Comparison of ENCODE assay signal across 9 mouse cellular contexts in genomic region chr10:61453171-61453570, GRCm38 (mm10). TPM values are rescaled to one million over a fixed set of nuclear protein-coding genes. Genes with fewer than 3 reads are reported as not detected.
DNase-seq lines count a peak whose midpoint lies in the region; ATAC-seq and TF ChIP-seq lines count a peak whose summit lies in the region.
"Not testable (repeated sequence)": the region's sequence is repeated elsewhere in the genome, so short reads cannot be mapped to it uniquely, and the experiment has no call there.
"Had no signal": no experiment of that assay in that cellular context is flagged by ENCODE, and none has a peak within 500 bp of the region (broad histone marks: within the 10 kb centered on the region; RNA-seq: fewer than 3 reads in every experiment).

No protein-coding gene starts in this region.

- H3K4me2 ChIP-seq in forebrain, embryonic 14.5 days (ENCODE audit: low read length); liver, postnatal 0 days (ENCODE audit: low read depth, low read length); stomach, embryonic 14.5 days (replicated peaks; ENCODE audit: low read depth, low read length): not testable (repeated sequence)
- H3K4me2 ChIP-seq in hindbrain, embryonic 12.5 days (replicated peaks) = peak overlapping the region; percentile 27; the same call in 1 of the 2 replicates
- peak overlapping the region; percentile 34; the same call in 1 of the 2 replicates for H3K4me2 ChIP-seq in midbrain, embryonic 16.5 days (ENCODE audit: low read length)

- 82% methylated on average over 3 of the region's 3 CpGs for WGBS in embryonic facial prominence, embryonic 10.5 days
- WGBS in forebrain, embryonic 14.5 days = 85% methylated on average over 3 of the region's 3 CpGs
- 70% methylated on average over 3 of the region's 3 CpGs for WGBS in hindbrain, embryonic 12.5 days
- WGBS in liver, postnatal 0 days (ENCODE audit: insufficient replicate concordance) = 55% methylated on average over 3 of the region's 3 CpGs
- WGBS in midbrain, embryonic 16.5 days = 70% methylated on average over 3 of the region's 3 CpGs
- WGBS in stomach, embryonic 14.5 days = 79% methylated on average over 3 of the region's 3 CpGs

- not testable (repeated sequence) for H3K9me3 ChIP-seq in embryonic facial prominence, embryonic 10.5 days; forebrain, embryonic 14.5 days (replicated peaks; ENCODE audit: control insufficient read depth, low read length); hindbrain, embryonic 12.5 days (replicated peaks); liver, postnatal 0 days (ENCODE audit: low read length); midbrain, embryonic 16.5 days (replicated peaks; ENCODE audit: control insufficient read depth, low read length, poor library complexity, severe bottlenecking); stomach, embryonic 14.5 days (ENCODE audit: control insufficient read depth, low read depth, low read length)

- peak overlapping the region; percentile 94 for H3K27ac ChIP-seq in embryonic facial prominence, embryonic 10.5 days (replicated peaks)
- not testable (repeated sequence) for H3K27ac ChIP-seq in forebrain, embryonic 14.5 days (ENCODE audit: low read depth, low read length); hindbrain, embryonic 12.5 days; midbrain, embryonic 16.5 days (ENCODE audit: low read length); stomach, embryonic 14.5 days (ENCODE audit: low read length)
- H3K27ac ChIP-seq in liver, postnatal 0 days (ENCODE audit: low read depth) = peak overlapping the region; percentile 11; the same call in 1 of the 2 replicates

- H3K36me3 ChIP-seq in embryonic facial prominence, embryonic 10.5 days (replicated peaks) = peaks cover 26% of the 10 kb centered on the region
- not testable (repeated sequence) for H3K36me3 ChIP-seq in forebrain, embryonic 14.5 days (ENCODE audit: control insufficient read depth, insufficient read depth, low read length); hindbrain, embryonic 12.5 days; midbrain, embryonic 16.5 days (ENCODE audit: control insufficient read depth, insufficient read depth, low read length); stomach, embryonic 14.5 days (ENCODE audit: control insufficient read depth, insufficient read depth, low read length)
- H3K36me3 ChIP-seq in liver, postnatal 0 days (replicated peaks; ENCODE audit: insufficient read depth, low read length) = peaks cover 13% of the 10 kb centered on the region

- not testable (repeated sequence) for TF ChIP-seq EP300 in liver, postnatal 0 days (IDR thresholded peaks at IDR 0.05; ENCODE audit: low read depth)

- H3K9ac ChIP-seq in forebrain, embryonic 14.5 days (ENCODE audit: low read length); hindbrain, embryonic 12.5 days; liver, postnatal 0 days (replicated peaks); midbrain, embryonic 16.5 days (ENCODE audit: low read depth, low read length); stomach, embryonic 14.5 days (replicated peaks; ENCODE audit: low read depth, low read length): not testable (repeated sequence)

- not testable (repeated sequence) for TF ChIP-seq CTCF in liver, postnatal 0 days (IDR thresholded peaks at IDR 0.05; ENCODE audit: low read depth)

- peak; percentile 49 for DNase-seq in A20 (ENCODE audit: low read depth, low spot score)
- DNase-seq in embryonic facial prominence, embryonic 10.5 days (ENCODE audit: low spot score); forebrain, embryonic 14.5 days (ENCODE audit: low spot score); liver, postnatal 0 days: not testable (repeated sequence)
- DNase-seq in layer of hippocampus, adult 11-12 months (ENCODE audit: low spot score) = peak; percentile 29

- H3K4me3 ChIP-seq in embryonic facial prominence, embryonic 10.5 days = peak overlapping the region; percentile 85
- not testable (repeated sequence) for H3K4me3 ChIP-seq in forebrain, embryonic 14.5 days (ENCODE audit: low read depth, low read length); liver, postnatal 0 days (ENCODE audit: low read depth, low read length); stomach, embryonic 14.5 days (ENCODE audit: low read depth, low read length)
- H3K4me3 ChIP-seq in hindbrain, embryonic 12.5 days = peak overlapping the region; percentile 99
- H3K4me3 ChIP-seq in midbrain, embryonic 16.5 days (ENCODE audit: low read depth, low read length) = peak overlapping the region; percentile 99; the same call in 1 of the 2 replicates

- peaks cover 32% of the 10 kb centered on the region for H3K4me1 ChIP-seq in embryonic facial prominence, embryonic 10.5 days
- H3K4me1 ChIP-seq in forebrain, embryonic 14.5 days (ENCODE audit: control insufficient read depth, insufficient read depth, low read length); stomach, embryonic 14.5 days (ENCODE audit: control insufficient read depth, insufficient read depth, low read length): not testable (repeated sequence)
- H3K4me1 ChIP-seq in hindbrain, embryonic 12.5 days = peaks cover 23% of the 10 kb centered on the region
- H3K4me1 ChIP-seq in liver, postnatal 0 days (ENCODE audit: insufficient read depth) = peaks cover 19% of the 10 kb centered on the region
- H3K4me1 ChIP-seq in midbrain, embryonic 16.5 days (ENCODE audit: control insufficient read depth, insufficient read depth, low read length) = peaks cover 26% of the 10 kb centered on the region

- 0 out of 2 replicates have a peak, but pooled peaks have one; percentile 28 for ATAC-seq in forebrain, embryonic 14.5 days
- ATAC-seq in hindbrain, embryonic 12.5 days (ENCODE audit: low FRiP score) = peak; percentile 20; the same call in 1 of the 2 replicates
- not testable (repeated sequence) for ATAC-seq in liver, postnatal 0 days
- ATAC-seq in midbrain, embryonic 16.5 days = peak; percentile 18
- 0 out of 2 replicates have a peak, but pooled peaks have one; percentile 7 for ATAC-seq in stomach, embryonic 14.5 days (ENCODE audit: insufficient number of reproducible peaks, insufficient read depth, low FRiP score, low read depth)

- not testable (repeated sequence) for H3K27me3 ChIP-seq in embryonic facial prominence, embryonic 10.5 days (replicated peaks; ENCODE audit: low read depth, poor library complexity, severe bottlenecking); forebrain, embryonic 14.5 days (replicated peaks; ENCODE audit: control insufficient read depth, insufficient read depth, low read length); hindbrain, embryonic 12.5 days; liver, postnatal 0 days (ENCODE audit: insufficient read depth, low read length); midbrain, embryonic 16.5 days (ENCODE audit: control insufficient read depth, insufficient read depth, low read depth, low read length); stomach, embryonic 14.5 days (ENCODE audit: control insufficient read depth, insufficient read depth, low read length)

RNA-seq across cellular contexts. Expression of gene Eif4ebp2, which starts 0.7 kb away (rescaled TPM):
- polyA plus RNA-seq in embryonic facial prominence, embryonic 10.5 days (2016; fragmentation: Nextera tagmentation; extraction: Ambion mirVana) = 80.9 and 86.6 TPM in 2 replicates
- polyA plus RNA-seq in forebrain, embryonic 14.5 days (2014; fragmentation: Nextera tagmentation; extraction: Ambion mirVana) = 50.0 and 51.3 TPM in 2 replicates
- 63.2 and 71.0 TPM in 2 replicates for polyA plus RNA-seq in hindbrain, embryonic 12.5 days (2016; fragmentation: Nextera tagmentation; extraction: Ambion mirVana)
- 43.6 and 46.4 TPM in 2 replicates for polyA plus RNA-seq in liver, postnatal 0 days (2015; fragmentation: Nextera tagmentation; extraction: Ambion mirVana)
- polyA plus RNA-seq in midbrain, embryonic 16.5 days (2015; fragmentation: Nextera tagmentation; extraction: Ambion mirVana) = 36.9 and 49.2 TPM in 2 replicates
- polyA plus RNA-seq in stomach, embryonic 14.5 days (2014; fragmentation: Nextera tagmentation; extraction: Ambion mirVana) = 52.0 and 52.8 TPM in 2 replicates

RNA-seq across cellular contexts. Expression of gene Lrrc20, which starts 22.4 kb away (rescaled TPM):
- polyA plus RNA-seq in embryonic facial prominence, embryonic 10.5 days (2016; fragmentation: Nextera tagmentation; extraction: Ambion mirVana) = 9.8 and 13.0 TPM in 2 replicates
- polyA plus RNA-seq in forebrain, embryonic 14.5 days (2014; fragmentation: Nextera tagmentation; extraction: Ambion mirVana) = 21.3 TPM in 2 replicates
- polyA plus RNA-seq in hindbrain, embryonic 12.5 days (2016; fragmentation: Nextera tagmentation; extraction: Ambion mirVana) = 12.5 and 13.5 TPM in 2 replicates
- 3.0 TPM in 2 replicates for polyA plus RNA-seq in liver, postnatal 0 days (2015; fragmentation: Nextera tagmentation; extraction: Ambion mirVana)
- polyA plus RNA-seq in midbrain, embryonic 16.5 days (2015; fragmentation: Nextera tagmentation; extraction: Ambion mirVana) = 14.6 and 15.7 TPM in 2 replicates
- 5.3 and 6.9 TPM in 2 replicates for polyA plus RNA-seq in stomach, embryonic 14.5 days (2014; fragmentation: Nextera tagmentation; extraction: Ambion mirVana)

RNA-seq across cellular contexts. Expression of gene Nodal, which starts 35.4 kb away (rescaled TPM):
- polyA plus RNA-seq in embryonic facial prominence, embryonic 10.5 days (2016; fragmentation: Nextera tagmentation; extraction: Ambion mirVana) = 0.16 TPM in 1 of 2 replicates, not detected in the other
- polyA plus RNA-seq in forebrain, embryonic 14.5 days (2014; fragmentation: Nextera tagmentation; extraction: Ambion mirVana) = 0.14 TPM in 1 of 2 replicates, not detected in the other
- polyA plus RNA-seq in hindbrain, embryonic 12.5 days (2016; fragmentation: Nextera tagmentation; extraction: Ambion mirVana) = 0.10 TPM in 1 of 2 replicates, not detected in the other
- polyA plus RNA-seq in liver, postnatal 0 days (2015; fragmentation: Nextera tagmentation; extraction: Ambion mirVana) = 0.08 and 0.19 TPM in 2 replicates
- 0.30 and 0.48 TPM in 2 replicates for polyA plus RNA-seq in midbrain, embryonic 16.5 days (2015; fragmentation: Nextera tagmentation; extraction: Ambion mirVana)
- 0.27 TPM in 1 of 2 replicates, not detected in the other for polyA plus RNA-seq in stomach, embryonic 14.5 days (2014; fragmentation: Nextera tagmentation; extraction: Ambion mirVana)
- polyA plus RNA-seq: activated CD4-positive, CD25-positive, alpha-beta regulatory T cell, adult 4 months had no signal
